Mouse (Mus musculus): ENCODE data around the gene BC100530. TPM values are rescaled to one million over a fixed set of nuclear protein-coding genes. Genes with fewer than 3 reads are reported as not detected.
"Not testable (repeated sequence)": the region's sequence is repeated elsewhere in the genome, so short reads cannot be mapped to it uniquely, and the experiment has no call there.

The BC100530 gene
- polyA plus RNA-seq, 2 experiments = 77.9 to 313 TPM

DNA sequence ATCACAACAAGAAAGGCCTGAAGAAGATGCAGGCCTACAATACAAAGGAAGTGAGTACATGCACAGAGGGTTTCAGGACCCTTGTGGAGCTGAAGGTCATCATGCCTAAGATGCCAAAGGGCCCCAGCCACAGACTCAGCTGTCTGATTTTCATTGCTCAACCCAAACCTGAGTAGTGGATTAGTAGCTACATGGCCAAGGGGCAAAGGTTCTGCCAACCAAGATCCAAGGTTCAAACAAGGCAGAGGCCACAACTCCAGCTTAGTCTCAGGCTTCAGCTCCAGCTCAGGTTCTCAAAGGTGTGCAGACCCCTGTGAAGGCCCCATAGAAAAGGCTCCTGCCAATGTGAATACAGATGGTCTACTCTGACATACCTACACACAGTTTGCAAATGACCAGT lies 48.3 kb downstream of the BC100530 start:
- H3K27ac ChIP-seq = no peak overlapping the region
- H3K36me3 ChIP-seq (replicated peaks; ENCODE audit: control insufficient read depth, insufficient read depth, low read depth) = no peaks in the 10 kb centered on the region
- no peak overlapping the region for H3K9ac ChIP-seq (replicated peaks)
- no peaks in the 10 kb centered on the region for H3K4me1 ChIP-seq (replicated peaks; ENCODE audit: control insufficient read depth in 2 of 2, insufficient read depth in 2 of 2, low read length in 1 of 2)
- DNase-seq (ENCODE audit: low read depth in 3 of 3, low spot score in 3 of 3) (no peak), ATAC-seq (ENCODE audit: insufficient read depth) (no peak)
- no peak overlapping the region for H3K4me3 ChIP-seq (ENCODE audit: insufficient read depth in 1 of 2, low read depth in 2 of 2, low read length in 2 of 2)
- H3K9me3 ChIP-seq (ENCODE audit: control insufficient read depth, low read length) = no peaks in the 10 kb centered on the region
- no peaks in the 10 kb centered on the region for H3K27me3 ChIP-seq (ENCODE audit: control insufficient read depth, insufficient read depth, low read length)
- TF ChIP-seq CTCF (IDR thresholded peaks at IDR 0.05; ENCODE audit: low read depth) (no peak), EP300 (IDR thresholded peaks at IDR 0.05; ENCODE audit: low read depth) (no peak)
- no peak overlapping the region for H3K4me2 ChIP-seq (ENCODE audit: low read depth)

DNA sequence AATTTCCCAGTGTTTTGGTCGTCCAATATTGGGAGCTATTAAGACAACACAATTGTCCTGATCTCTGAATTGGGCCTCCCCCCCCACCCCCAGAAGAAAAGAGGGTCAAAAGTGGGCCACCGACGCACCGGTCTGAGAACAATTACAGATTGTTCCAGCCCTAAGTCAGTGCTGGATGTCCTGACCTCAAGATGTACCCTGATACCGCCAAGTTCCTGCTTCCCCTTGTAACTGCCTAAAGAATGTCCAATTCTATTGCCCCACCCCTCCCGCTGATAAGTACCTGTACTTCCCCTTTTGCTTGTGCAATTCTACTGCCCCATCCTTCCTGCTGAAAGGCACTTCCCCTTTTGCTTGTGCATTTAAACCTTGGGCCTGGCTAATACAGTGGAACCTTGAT lies 51.4 kb downstream of the BC100530 start:
- 53% methylated on average over 6 of the region's 6 CpGs for WGBS (ENCODE audit: insufficient replicate concordance)
- not testable (repeated sequence) for DNase-seq (ENCODE audit: low read depth in 3 of 3, low spot score in 3 of 3); H3K9ac ChIP-seq (replicated peaks); H3K27ac ChIP-seq; H3K27me3 ChIP-seq (ENCODE audit: control insufficient read depth, insufficient read depth, low read length); H3K9me3 ChIP-seq (ENCODE audit: control insufficient read depth, low read length); H3K4me3 ChIP-seq (ENCODE audit: insufficient read depth in 1 of 2, low read depth in 2 of 2, low read length in 2 of 2); H3K36me3 ChIP-seq (replicated peaks; ENCODE audit: control insufficient read depth, insufficient read depth, low read depth); ATAC-seq (ENCODE audit: insufficient read depth); H3K4me2 ChIP-seq (ENCODE audit: low read depth); H3K4me1 ChIP-seq (replicated peaks; ENCODE audit: control insufficient read depth in 2 of 2, insufficient read depth in 2 of 2, low read length in 1 of 2)

Other genes starting within 250 kb of the BC100530 start
- not detected in 2 replicates for gene Csta1, start 236.5 kb downstream of the BC100530 start, polyA plus RNA-seq (2012; rRNA removed)
- not detected in 2 replicates for gene Csta1, start 236.5 kb downstream of the BC100530 start, polyA plus RNA-seq (2014; fragmentation: Nextera tagmentation; extraction: Ambion mirVana)
- gene Stfa2l1, start 210.9 kb downstream of the BC100530 start, polyA plus RNA-seq (2012; rRNA removed) = 22.8 and 30.9 TPM in 2 replicates
- gene Stfa2l1, start 210.9 kb downstream of the BC100530 start, polyA plus RNA-seq (2014; fragmentation: Nextera tagmentation; extraction: Ambion mirVana) = 15.7 and 26.8 TPM in 2 replicates
- 54.8 and 77.9 TPM in 2 replicates for gene Gm5483, start 183.5 kb downstream of the BC100530 start, polyA plus RNA-seq (2012; rRNA removed)
- 99.6 and 124 TPM in 2 replicates for gene Gm5483, start 183.5 kb downstream of the BC100530 start, polyA plus RNA-seq (2014; fragmentation: Nextera tagmentation; extraction: Ambion mirVana)
- gene Gm5416, start 157.3 kb downstream of the BC100530 start, polyA plus RNA-seq (2012; rRNA removed) = 0.81 TPM in 1 of 2 replicates, not detected in the other
- gene Gm5416, start 157.3 kb downstream of the BC100530 start, polyA plus RNA-seq (2014; fragmentation: Nextera tagmentation; extraction: Ambion mirVana) = 1.7 and 2.9 TPM in 2 replicates
- gene 2010005H15Rik, start 146.3 kb downstream of the BC100530 start, polyA plus RNA-seq (2012; rRNA removed) = 1.3 and 2.5 TPM in 2 replicates
- 4.8 and 7.3 TPM in 2 replicates for gene 2010005H15Rik, start 146.3 kb downstream of the BC100530 start, polyA plus RNA-seq (2014; fragmentation: Nextera tagmentation; extraction: Ambion mirVana)
- gene Stfa1, start 90.8 kb downstream of the BC100530 start, polyA plus RNA-seq (2012; rRNA removed) = 60.2 and 101 TPM in 2 replicates
- 276 and 425 TPM in 2 replicates for gene Stfa1, start 90.8 kb downstream of the BC100530 start, polyA plus RNA-seq (2014; fragmentation: Nextera tagmentation; extraction: Ambion mirVana)
- not detected in 2 replicates for gene BC117090, start 33.4 kb downstream of the BC100530 start, polyA plus RNA-seq (2012; rRNA removed)
- 0.58 and 1.9 TPM in 2 replicates for gene BC117090, start 33.4 kb downstream of the BC100530 start, polyA plus RNA-seq (2014; fragmentation: Nextera tagmentation; extraction: Ambion mirVana)
- 8.4 and 11.6 TPM in 2 replicates for gene Stfa2, start 40.7 kb upstream of the BC100530 start, polyA plus RNA-seq (2012; rRNA removed)
- gene Stfa2, start 40.7 kb upstream of the BC100530 start, polyA plus RNA-seq (2014; fragmentation: Nextera tagmentation; extraction: Ambion mirVana) = 10.0 and 11.0 TPM in 2 replicates
- 29.5 and 36.7 TPM in 2 replicates for gene Stfa3, start 87.6 kb upstream of the BC100530 start, polyA plus RNA-seq (2012; rRNA removed)
- 27.1 and 37.9 TPM in 2 replicates for gene Stfa3, start 87.6 kb upstream of the BC100530 start, polyA plus RNA-seq (2014; fragmentation: Nextera tagmentation; extraction: Ambion mirVana)
- gene Casr, start 194.4 kb upstream of the BC100530 start, polyA plus RNA-seq (2012; rRNA removed) = not detected in 2 replicates
- gene Casr, start 194.4 kb upstream of the BC100530 start, polyA plus RNA-seq (2014; fragmentation: Nextera tagmentation; extraction: Ambion mirVana) = not detected in 2 replicates